Mouse (Mus musculus) kidney, adult 11 months (tissue): ENCODE measurements at regions not wholly inside any gene's neighbourhood (a gene's known extent, or its start where the extent isn't known, plus 50 kb on each side); places are given as distances from the start of the nearest gene placed in this dataset.

Source experiments
- DNase-seq: peaks from one replicate; pipeline ENCODE4 v3.0.0; 2022

GRCm38 (mm10) chrX:5203101-5203500 is 251.2 kb downstream of the Btbd35f27 start:
- peak; percentile 3 for DNase-seq
